Mouse (Mus musculus) MEL (cell line): ENCODE measurements around the gene Mrtfb. TPM values are rescaled to one million over a fixed set of nuclear protein-coding genes. Genes with fewer than 3 reads are reported as not detected.

Experiments used
- DNase-seq: peaks from one replicate; pipeline ENCODE4 v3.0.0; 2011; ENCODE audit warnings: low read depth, low spot score
- H3K27ac ChIP-seq: 2 replicates; pipeline ENCODE4 v1.5.1; 2012; ENCODE audit warnings: low read depth, mild to moderate bottlenecking, control low read depth, low read length, moderate library complexity; ENCODE audit not compliant: control insufficient read depth
- H3K27me3 ChIP-seq, 2 experiments: fragments of 150-350 bp in 1 of 2; sonication (generic) in 1 of 2; 2 replicates each; pipeline ENCODE4 v1.6.1; 2012; ENCODE audit warnings: low read length in 2 of 2, mild to moderate bottlenecking in 2 of 2, improper control_type of control experiment in 1 of 2, moderate library complexity in 1 of 2; ENCODE audit not compliant: insufficient read depth in 2 of 2, control insufficient read depth in 1 of 2
- H3K36me3 ChIP-seq, 2 experiments: 2 replicates each; pipeline ENCODE4 v1.6.1; 2012 to 2014; ENCODE audit warnings: low read length in 2 of 2, improper control_type of control experiment in 1 of 2, inconsistent platforms in 1 of 2, mild to moderate bottlenecking in 1 of 2; ENCODE audit not compliant: insufficient read depth in 2 of 2, control insufficient read depth in 1 of 2
- H3K4me1 ChIP-seq, 2 experiments: fragments of 150-350 bp in 1 of 2; sonication (generic) in 1 of 2; 2 replicates each; pipeline ENCODE4 v1.6.1; 2012; ENCODE audit warnings: low read length in 2 of 2, improper control_type of control experiment in 1 of 2, mild to moderate bottlenecking in 1 of 2; ENCODE audit not compliant: insufficient read depth in 2 of 2, control insufficient read depth in 1 of 2
- H3K4me3 ChIP-seq, 2 experiments: fragments of 150-350 bp in 1 of 2; sonication (generic) in 1 of 2; 2 replicates each; pipeline ENCODE4 v1.5.1; 2012; ENCODE audit warnings: low read depth in 2 of 2, low read length in 2 of 2, mild to moderate bottlenecking in 2 of 2, moderate library complexity in 2 of 2, control low read depth in 1 of 2, improper control_type of control experiment in 1 of 2; ENCODE audit not compliant: control insufficient read depth in 1 of 2, insufficient read depth in 1 of 2
- H3K79me2 ChIP-seq: 2 replicates; pipeline ENCODE4 v1.6.1; 2012; ENCODE audit warnings: mild to moderate bottlenecking, low read length, moderate library complexity; ENCODE audit not compliant: control insufficient read depth, poor library complexity, insufficient read depth
- H3K9ac ChIP-seq: 2 replicates; pipeline ENCODE4 v1.6.1; 2012; ENCODE audit warnings: low read depth, mild to moderate bottlenecking, control low read depth, low read length, moderate library complexity; ENCODE audit not compliant: control insufficient read depth, poor library complexity, severe bottlenecking
- H3K9me3 ChIP-seq: fragments of 150-350 bp; sonication (generic); replicated peaks from 2 replicates; pipeline ENCODE4 v1.6.1; 2012; ENCODE audit warnings: mild to moderate bottlenecking, low read length, improper control_type of control experiment, moderate library complexity; ENCODE audit not compliant: insufficient read depth
- BHLHE40 ChIP-seq: IDR thresholded peaks from 2 replicates; pipeline ENCODE4 v1.6.1; 2012; ENCODE audit warnings: low read depth, mild to moderate bottlenecking, inconsistent platforms, low read length, improper control_type of control experiment, borderline replicate concordance
- CHD1 ChIP-seq: IDR thresholded peaks from 2 replicates; pipeline ENCODE4 v1.6.1; 2012; ENCODE audit warnings: low read depth, mild to moderate bottlenecking, inconsistent platforms, low read length, improper control_type of control experiment
- ETS1 ChIP-seq: IDR thresholded peaks from 2 replicates; pipeline ENCODE4 v1.6.1; 2012; ENCODE audit warnings: low read depth, mild to moderate bottlenecking, inconsistent platforms, low read length, improper control_type of control experiment, moderate library complexity
- GABPA ChIP-seq: IDR thresholded peaks from 2 replicates; pipeline ENCODE4 v1.6.1; 2012; ENCODE audit warnings: low read depth, mild to moderate bottlenecking, inconsistent platforms, low read length, improper control_type of control experiment, moderate library complexity
- GATA1 ChIP-seq: IDR thresholded peaks from 2 replicates; pipeline ENCODE4 v1.6.1; 2011; ENCODE audit warnings: low read depth, low read length, improper control_type of control experiment
- MAFK ChIP-seq: IDR thresholded peaks from 2 replicates; pipeline ENCODE4 v1.6.1; 2011; ENCODE audit warnings: low read depth, mild to moderate bottlenecking, low read length, improper control_type of control experiment, borderline replicate concordance
- MAZ ChIP-seq: IDR thresholded peaks from 2 replicates; pipeline ENCODE4 v1.6.1; 2012; ENCODE audit warnings: low read depth, mild to moderate bottlenecking, inconsistent platforms, low read length, improper control_type of control experiment
- MEF2A ChIP-seq: IDR thresholded peaks from 2 replicates; pipeline ENCODE4 v1.6.1; 2014; ENCODE audit warnings: low read depth, mild to moderate bottlenecking, inconsistent platforms, low read length, improper control_type of control experiment; ENCODE audit not compliant: poor library complexity, insufficient replicate concordance, severe bottlenecking; ENCODE audit errors: extremely low read depth
- MXI1 ChIP-seq: IDR thresholded peaks from 2 replicates; pipeline ENCODE4 v1.6.1; 2011; ENCODE audit warnings: mild to moderate bottlenecking, low read depth, low read length, improper control_type of control experiment
- MYB ChIP-seq: IDR thresholded peaks from 2 replicates; pipeline ENCODE4 v1.6.1; 2011; ENCODE audit warnings: mild to moderate bottlenecking, low read depth, low read length, improper control_type of control experiment
- MYC ChIP-seq: IDR thresholded peaks from 2 replicates; pipeline ENCODE4 v1.6.1; 2011; ENCODE audit warnings: low read depth, mild to moderate bottlenecking, low read length, improper control_type of control experiment, moderate library complexity
- NELFE ChIP-seq: IDR thresholded peaks from 2 replicates; pipeline ENCODE4 v1.6.1; 2011; ENCODE audit warnings: low read depth, low read length, improper control_type of control experiment
- NRF1 ChIP-seq: IDR thresholded peaks from 2 replicates; pipeline ENCODE4 v1.6.1; 2014; ENCODE audit warnings: low read depth, mild to moderate bottlenecking, inconsistent platforms, low read length, improper control_type of control experiment, moderate library complexity; ENCODE audit not compliant: poor library complexity, insufficient read depth, severe bottlenecking
- POLR2A ChIP-seq, 2 experiments: IDR thresholded peaks; 2 replicates each; pipeline ENCODE4 v1.6.1; 2011 to 2012; ENCODE audit warnings: low read length in 2 of 2, mild to moderate bottlenecking in 2 of 2, control low read depth in 1 of 2, improper control_type of control experiment in 1 of 2, low read depth in 1 of 2, moderate library complexity in 1 of 2; ENCODE audit not compliant: control insufficient read depth in 1 of 2, insufficient read depth in 1 of 2, poor library complexity in 1 of 2
- RAD21 ChIP-seq: IDR thresholded peaks from 2 replicates; pipeline ENCODE4 v1.6.1; 2011; ENCODE audit warnings: mild to moderate bottlenecking, low read depth, low read length, improper control_type of control experiment
- RCOR1 ChIP-seq: IDR thresholded peaks from 2 replicates; pipeline ENCODE4 v1.6.1; 2012; ENCODE audit warnings: low read depth, mild to moderate bottlenecking, inconsistent platforms, low read length, improper control_type of control experiment
- SMC3 ChIP-seq: IDR thresholded peaks from 2 replicates; pipeline ENCODE4 v1.6.1; 2011; ENCODE audit warnings: low read depth, low read length, improper control_type of control experiment
- TBP ChIP-seq: IDR thresholded peaks from 2 replicates; pipeline ENCODE4 v1.8.0; 2011; ENCODE audit warnings: low read depth, low read length, improper control_type of control experiment
- TCF12 ChIP-seq: IDR thresholded peaks from 2 replicates; pipeline ENCODE4 v1.6.1; 2014; ENCODE audit warnings: low read depth, mild to moderate bottlenecking, inconsistent platforms, low read length, improper control_type of control experiment, moderate library complexity
- ZKSCAN1 ChIP-seq: IDR thresholded peaks from 2 replicates; pipeline ENCODE4 v1.6.1; 2012; ENCODE audit warnings: low read depth, mild to moderate bottlenecking, inconsistent platforms, low read length, improper control_type of control experiment, moderate library complexity
- polyA plus RNA-seq, 2 experiments: library from polyadenylated mRNA; stranded (reverse) in 1 of 2; unstranded in 1 of 2; fragments of >175 nt in 1 of 2; fragments of >200 nt in 1 of 2; gene quantifications; 2 replicates each; pipeline versions ENCODE4 v1.2.1 to v1.2.4; 2012; ENCODE audit warnings: low replicate concordance in 2 of 2, low read depth in 1 of 2; ENCODE audit not compliant: insufficient read length in 2 of 2, insufficient read depth in 1 of 2, missing spikeins in 1 of 2
- total RNA-seq: library from RNA; depleted of rRNA; stranded (reverse); fragments of 300-350 nt; gene quantifications from 2 replicates; pipeline ENCODE4 v1.2.3, GENCODE M21; 2012

Mrtfb gene
- total and polyA plus RNA-seq, 3 experiments = 2.7 to 6.6 TPM; not detected in 1

DNA sequence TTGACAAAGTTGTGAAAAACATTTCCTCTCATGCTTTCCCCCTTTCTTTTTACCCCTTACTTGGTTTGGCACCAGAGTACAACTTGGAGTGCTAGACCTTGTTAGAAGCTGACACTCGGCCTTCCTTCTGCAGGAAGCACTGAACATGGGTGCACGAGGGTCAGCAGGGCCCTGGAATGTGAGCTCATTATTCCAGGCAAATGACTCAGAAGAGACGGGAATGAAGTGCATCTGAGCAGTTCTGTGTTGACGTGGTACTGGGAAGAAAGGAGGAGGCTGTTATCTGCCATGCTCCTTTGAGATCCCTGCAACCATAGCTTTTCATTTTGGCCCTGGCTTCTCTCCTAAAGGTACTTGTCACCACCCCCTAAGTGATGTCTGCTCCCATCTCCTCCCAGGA, 10.6 kb upstream of the Mrtfb start:
- Histone ChIP-seq H3K9ac (no peak overlapping the region), H3K27me3 (no peaks in the 10 kb centered on the region; a peak in 2 of 4 replicates), H3K79me2 (no peaks in the 10 kb centered on the region), H3K27ac (no peak overlapping the region), H3K36me3 (no peaks in the 10 kb centered on the region), H3K4me1 (no peaks in the 10 kb centered on the region), H3K4me3 (no peak overlapping the region), H3K9me3 (no peaks in the 10 kb centered on the region)
- TF ChIP-seq POLR2A (IDR thresholded peaks at IDR 0.05; ENCODE audit: control insufficient read depth in 1 of 2, insufficient read depth in 1 of 2, low read depth in 1 of 2, low read length in 2 of 2, poor library complexity in 1 of 2) (no peak), MEF2A (no peak), NRF1 (no peak), SMC3 (no peak), TCF12 (no peak), ETS1 (no peak), ZKSCAN1 (no peak), RAD21 (no peak)
- DNase-seq = no peak

GRCm38 (mm10) chr16:13246855-13247254, 9.4 kb upstream of the Mrtfb start:
- DNase-seq = no peak
- no peaks in the 10 kb centered on the region for H3K4me1 ChIP-seq
- H3K4me3 ChIP-seq = no peak overlapping the region
- no peaks in the 10 kb centered on the region for H3K79me2 ChIP-seq
- H3K27ac ChIP-seq = no peak overlapping the region
- TF ChIP-seq ZKSCAN1 = no peak
- no peak for TF ChIP-seq MAFK
- TF ChIP-seq GATA1 = no peak
- TF ChIP-seq MYB = no peak
- no peak for TF ChIP-seq GABPA
- TF ChIP-seq CHD1 = no peak
- no peak for TF ChIP-seq MYC
- no peak for TF ChIP-seq BHLHE40
- no peak for TF ChIP-seq MXI1
- H3K27me3 ChIP-seq = no peaks in the 10 kb centered on the region; a peak in 2 of 4 replicates
- no peaks in the 10 kb centered on the region for H3K9me3 ChIP-seq
- H3K36me3 ChIP-seq = no peaks in the 10 kb centered on the region
- no peak overlapping the region for H3K9ac ChIP-seq

DNA sequence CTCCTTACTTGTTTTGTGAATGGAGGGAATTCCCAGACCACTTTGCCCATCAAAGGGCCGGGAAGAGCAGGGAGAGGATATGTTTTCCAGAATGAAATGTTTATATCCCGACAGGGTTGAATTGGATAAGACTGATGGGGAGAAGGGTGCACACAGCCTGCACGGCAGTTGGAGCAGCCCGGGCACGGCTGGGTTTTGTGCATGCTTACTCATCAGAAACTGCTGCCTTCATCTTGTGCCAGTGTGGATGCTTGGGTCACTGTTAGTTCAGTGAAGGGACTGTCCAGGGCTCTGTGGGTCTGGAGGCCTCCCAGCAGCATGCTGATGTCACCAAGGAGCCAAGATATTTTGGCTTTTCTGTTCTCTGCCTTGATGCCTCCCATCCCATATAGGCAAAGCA, 6.2 kb upstream of the Mrtfb start:
- no peaks in the 10 kb centered on the region; a peak in 2 of 4 replicates for H3K27me3 ChIP-seq
- TF ChIP-seq NELFE (no peak), RCOR1 (no peak), RAD21 (no peak), MAZ (no peak), TBP (no peak), GATA1 (no peak)

More for the DNA sequence above, 6.2 kb upstream of the Mrtfb start:
- H3K27ac ChIP-seq = no peak overlapping the region
- no peak overlapping the region for H3K9ac ChIP-seq
- H3K36me3 ChIP-seq = no peaks in the 10 kb centered on the region
- H3K79me2 ChIP-seq = no peaks in the 10 kb centered on the region
- no peaks in the 10 kb centered on the region for H3K4me1 ChIP-seq
- no peaks in the 10 kb centered on the region for H3K9me3 ChIP-seq
- no peak overlapping the region for H3K4me3 ChIP-seq
- DNase-seq = no peak
